Mouse (Mus musculus): ENCODE results near the gene Fam83d.

- TF ChIP-seq CTCF (IDR thresholded peaks at IDR 0.05; ENCODE audit: extremely low read depth, insufficient read depth, insufficient read length, insufficient replicate concordance) (no peak), POLR2A (IDR thresholded peaks at IDR 0.05; ENCODE audit: low read depth, low read length) (no peak)
Measured at GRCm38 (mm10) chr2:158738591-158738990, 29.3 kb upstream of the Fam83d start.

All from spleen, adult 2 months (tissue).